Mouse (Mus musculus) B cell, adult 2 months (primary cell): Measurements from ENCODE around the gene Ccdc85a.

Source experiments
- DNase-seq, 2 experiments: peaks; one replicate each; pipeline ENCODE4 v3.0.0; 2022

The Ccdc85a gene

DNA sequence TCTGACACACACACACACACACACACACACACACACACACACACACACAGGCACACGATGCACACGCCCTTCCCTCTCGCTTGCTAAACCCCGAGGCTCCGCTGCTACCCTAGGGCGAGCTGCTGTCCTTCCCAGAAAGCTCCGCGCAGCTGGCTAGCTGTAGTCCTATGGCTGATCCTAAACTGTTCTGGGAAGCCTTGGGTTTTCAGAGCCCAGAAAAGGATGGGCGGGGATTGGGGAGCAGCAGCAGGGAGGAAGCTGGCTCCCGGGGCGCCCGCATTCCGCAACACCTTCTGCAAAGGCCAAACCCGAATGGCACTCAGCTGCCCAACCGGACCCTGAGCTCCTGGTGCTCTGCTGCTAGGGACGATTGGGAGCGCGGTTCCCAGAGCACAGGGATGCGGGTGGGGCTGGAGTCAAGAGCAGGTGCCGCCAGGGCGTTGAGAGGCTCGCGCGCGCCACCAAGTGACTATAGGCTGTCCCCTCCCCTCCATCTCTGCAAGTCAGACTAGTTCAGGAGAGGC lies at the start of gene Ccdc85a:
TSS of gene Ccdc85a (minus strand) at position 414 of the 524 bp plus-strand sequence.
- no peak for DNase-seq

DNA sequence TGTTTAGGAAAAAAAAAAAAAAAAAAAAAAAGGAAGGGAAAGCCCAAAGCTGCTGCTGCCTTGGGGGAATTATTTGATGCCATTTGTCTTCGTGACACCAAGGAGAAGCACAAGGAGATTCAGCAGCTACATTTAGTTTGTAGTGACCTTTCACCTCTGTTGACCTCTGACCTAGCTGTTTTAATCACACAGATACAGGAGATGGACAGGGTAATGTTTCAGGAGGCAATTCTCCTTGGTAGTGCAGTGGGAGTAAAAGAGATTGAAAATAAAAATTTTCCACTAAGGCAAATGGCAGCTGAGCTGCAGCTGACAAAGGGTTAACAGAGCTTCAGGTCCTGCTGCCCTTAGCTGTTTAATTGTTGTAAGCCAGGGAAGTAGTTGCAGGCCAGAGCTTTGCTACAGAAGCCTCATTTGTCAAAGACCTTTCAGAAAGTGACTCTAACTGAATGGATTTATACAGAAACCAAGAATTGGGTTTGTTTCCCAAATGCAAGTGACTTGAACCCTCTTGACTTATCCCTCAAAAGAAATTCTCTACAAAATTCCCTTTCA lies 49.5 kb upstream of the Ccdc85a start:
- no peak for DNase-seq

DNA sequence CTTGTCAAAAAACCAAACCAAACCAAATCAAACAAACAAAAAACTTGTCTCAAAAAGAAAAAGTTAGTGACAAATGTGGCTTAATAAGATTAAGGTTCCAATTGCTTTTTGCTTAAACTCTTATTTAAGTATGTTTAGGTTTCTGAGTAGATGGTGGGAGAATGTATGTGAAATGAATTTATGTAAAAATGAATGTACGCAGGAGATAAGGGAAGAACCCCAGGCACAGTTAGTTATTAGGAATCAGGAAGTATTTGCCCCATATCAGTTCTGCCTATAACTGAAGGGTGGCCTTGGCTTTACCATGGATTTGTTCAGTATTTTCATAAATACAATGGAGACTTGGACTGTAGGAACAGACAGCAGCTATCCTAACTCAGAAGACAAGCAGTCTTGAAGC lies 49.0 kb upstream of the Ccdc85a start:
- DNase-seq = no peak

DNA sequence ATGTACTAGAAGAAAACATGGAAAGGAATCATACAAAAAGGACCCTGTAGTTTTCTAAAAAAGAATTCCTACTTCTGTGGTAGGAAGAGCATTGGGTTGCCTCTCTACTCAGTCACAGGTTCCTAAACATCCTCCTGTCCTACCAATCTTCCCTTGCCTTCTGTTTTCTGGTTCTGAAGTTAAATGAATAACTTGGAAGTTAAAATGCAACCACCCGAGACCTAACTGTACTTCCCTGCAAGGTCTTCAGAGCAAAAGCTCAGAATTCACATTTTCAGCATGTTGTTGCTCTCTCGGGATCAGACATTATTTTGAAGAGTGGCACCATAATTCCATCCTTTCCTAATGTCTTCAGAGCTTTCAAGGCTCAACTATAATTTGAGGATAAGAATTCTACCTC lies 46.6 kb upstream of the Ccdc85a start:
- no peak for DNase-seq

DNA sequence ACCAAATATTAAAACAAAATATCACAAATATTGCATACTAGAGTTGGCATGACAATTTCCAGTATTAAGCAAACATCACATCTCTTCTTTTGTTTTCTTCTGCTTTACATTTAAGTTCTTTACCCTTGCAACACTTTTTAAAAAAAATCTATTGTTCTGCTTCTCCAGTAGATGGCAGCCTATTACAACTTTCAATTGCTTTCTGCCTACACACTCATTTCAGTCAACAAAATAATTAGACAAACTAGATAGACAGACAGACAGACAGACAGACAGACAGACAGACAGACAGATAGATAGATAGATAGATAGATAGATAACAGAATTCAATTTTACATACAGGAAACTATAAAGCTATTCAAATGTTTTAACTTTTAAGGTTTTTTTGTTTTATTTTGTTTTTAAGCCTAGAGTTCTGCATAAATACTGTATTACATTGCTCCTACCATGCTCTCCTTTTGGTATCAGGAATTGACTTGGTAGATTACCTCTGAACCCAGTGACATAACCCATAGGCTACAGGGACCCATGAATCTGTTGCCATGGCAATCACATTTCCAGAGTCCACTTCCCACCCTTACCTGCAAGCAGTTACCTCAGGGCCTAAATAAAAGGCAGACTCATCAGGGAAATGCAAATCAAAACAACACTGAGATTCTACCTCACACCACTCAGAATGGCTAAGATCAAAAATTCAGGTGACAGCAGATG lies 26.8 kb upstream of the Ccdc85a start:
- DNase-seq = no peak

DNA sequence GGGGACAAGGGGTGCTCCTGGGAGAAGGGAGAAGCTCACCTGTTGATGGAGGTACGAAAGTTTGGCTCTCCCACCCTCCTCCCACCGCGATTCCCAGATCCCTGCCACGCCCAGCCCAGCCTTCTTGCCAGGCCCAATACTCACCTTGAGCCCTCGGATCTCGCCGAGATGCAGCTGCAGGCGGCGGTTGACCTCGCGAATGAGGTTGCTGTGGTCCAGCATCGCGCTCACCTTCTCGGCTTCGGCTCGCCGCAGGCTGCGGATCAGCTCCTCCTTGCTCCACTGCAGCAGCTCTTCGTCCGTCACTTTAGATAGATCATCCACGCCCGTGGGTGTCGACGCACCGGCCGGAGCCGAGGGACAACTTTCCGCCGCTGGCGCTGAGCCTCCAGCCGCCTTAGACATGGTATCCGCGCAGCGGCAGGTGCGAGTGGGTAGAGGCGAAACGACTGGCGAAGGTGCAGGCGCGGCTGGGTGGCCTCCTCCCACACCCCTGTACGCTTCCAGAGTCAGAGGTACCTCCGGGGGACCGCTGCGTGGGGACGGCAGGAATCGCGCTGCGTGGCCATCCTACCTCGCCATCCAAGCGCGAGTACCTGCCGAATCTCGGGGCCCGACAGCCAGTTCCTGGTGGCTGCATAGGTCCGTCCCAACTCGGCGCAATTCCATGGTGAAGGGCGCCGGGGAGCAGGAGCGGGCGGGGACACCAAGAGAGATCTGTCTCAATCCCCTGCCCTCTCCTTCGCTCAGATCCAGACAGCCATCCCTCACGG lies 800 bp downstream of the Ccdc85a start:
- no peak for DNase-seq

DNA sequence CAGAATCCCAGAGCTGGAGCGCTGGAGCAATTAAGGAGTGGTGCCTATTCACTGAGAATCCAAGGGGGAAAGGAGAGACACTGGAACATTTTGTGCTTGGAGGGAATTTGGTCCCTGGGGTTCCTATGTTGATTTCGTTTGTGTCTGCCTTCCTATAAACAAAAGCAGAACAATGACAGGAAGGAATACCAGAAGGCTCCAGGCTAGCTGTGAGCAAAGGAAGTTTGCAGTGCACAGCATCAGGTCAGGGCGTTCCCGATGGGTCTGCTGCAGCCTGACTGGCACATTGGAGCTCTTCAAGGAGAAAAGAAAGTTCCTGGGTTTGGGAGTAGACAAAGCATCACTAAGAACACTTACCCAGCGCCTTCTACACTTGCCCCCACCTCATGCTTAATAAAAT lies 1.9 kb downstream of the Ccdc85a start:
- DNase-seq = no peak

DNA sequence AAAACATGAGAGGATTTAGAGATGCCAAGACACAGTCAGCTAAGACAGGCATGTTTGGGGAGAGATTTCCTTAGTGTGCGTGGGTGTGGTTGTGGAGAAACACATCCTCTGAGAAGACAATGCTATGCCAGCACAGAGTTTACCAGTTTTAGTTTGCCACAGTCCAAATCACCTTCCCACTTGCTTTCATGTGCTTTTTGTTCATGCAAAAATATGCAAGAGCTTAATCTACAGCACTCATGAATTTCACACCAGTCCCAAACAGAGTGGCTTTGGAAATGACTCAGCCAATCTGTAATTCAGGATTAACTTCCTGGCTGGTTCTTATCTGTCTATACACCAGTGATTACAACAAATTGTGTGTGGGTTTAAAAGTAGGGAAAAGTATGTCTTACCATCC lies 11.7 kb downstream of the Ccdc85a start:
- DNase-seq = no peak

DNA sequence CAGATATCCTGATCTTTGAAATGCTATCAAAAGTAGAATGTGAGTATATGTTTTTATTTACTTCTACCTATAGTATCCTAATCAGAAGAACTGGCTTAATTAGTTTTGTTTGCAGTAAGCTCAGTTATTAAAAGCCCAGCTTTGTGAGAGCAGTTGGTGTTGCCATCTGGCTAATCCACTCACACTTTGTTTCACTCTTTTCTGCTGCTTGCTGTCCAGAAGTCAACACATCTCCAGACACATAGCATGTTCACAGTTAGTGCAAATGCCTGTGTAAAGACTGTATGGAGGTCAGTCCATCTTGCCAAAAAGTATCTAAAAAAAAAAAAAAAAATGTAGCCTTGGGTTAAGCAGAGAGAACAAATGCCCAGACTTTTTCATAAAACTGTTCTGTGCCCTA lies 27.7 kb downstream of the Ccdc85a start:
- DNase-seq = no peak

DNA sequence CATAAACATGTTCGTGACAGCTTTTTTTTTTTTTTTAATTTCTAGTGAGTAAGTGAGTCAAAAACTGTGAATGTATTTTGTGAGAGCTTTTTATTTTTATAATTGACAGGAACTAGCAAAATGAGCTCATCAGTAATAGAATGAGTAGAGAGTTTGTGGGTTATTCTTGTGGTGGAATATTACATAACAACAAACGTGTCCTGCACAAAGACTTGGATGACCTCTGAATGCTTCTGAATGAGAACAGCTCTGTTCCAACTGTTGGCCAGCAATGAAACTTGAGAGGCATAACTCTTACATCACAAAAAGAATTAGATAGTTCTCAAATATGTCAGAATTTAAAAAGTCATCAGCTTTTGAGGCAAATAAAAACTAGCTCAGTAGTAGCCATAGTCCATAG lies 40.7 kb downstream of the Ccdc85a start:
- DNase-seq = no peak

DNA sequence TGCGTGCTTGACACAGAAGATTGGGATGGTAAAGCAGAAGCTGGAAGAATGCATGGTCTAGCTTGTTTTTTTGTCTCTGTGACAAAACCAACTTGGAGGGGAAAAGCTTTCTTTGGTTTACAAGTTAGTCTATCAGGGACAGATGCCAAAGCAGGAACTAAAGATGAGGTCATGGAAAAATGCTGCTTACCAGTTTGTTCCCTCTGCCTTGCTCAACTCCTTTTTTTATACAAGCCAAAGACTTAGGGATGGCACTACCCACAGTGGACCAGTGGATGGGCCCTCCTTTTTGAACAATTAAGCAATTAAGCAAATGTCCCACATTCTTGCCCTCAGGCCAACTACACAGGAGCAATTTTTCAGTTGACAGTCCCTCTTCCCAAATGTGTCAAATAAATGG lies 42.8 kb downstream of the Ccdc85a start:
- DNase-seq = no peak

DNA sequence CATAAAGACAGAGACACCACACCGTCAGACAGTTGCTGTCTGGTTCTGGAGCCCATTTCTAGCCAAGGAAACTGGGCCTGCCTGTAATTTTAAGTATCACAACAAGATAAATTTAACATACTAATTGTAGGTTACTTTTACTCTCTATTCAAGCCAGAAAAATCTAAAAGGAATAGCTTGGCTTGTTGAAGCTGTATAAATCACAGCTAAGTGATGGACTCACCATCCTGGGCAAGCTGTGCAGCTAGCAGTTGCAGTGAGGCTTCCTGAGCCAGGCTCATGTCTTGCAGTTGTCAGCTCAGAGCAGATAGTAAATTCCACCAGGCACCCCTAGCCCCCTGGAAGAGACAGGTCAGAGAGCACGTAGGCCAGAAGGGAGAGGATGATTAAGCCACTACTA lies 50.8 kb downstream of the Ccdc85a start:
- no peak for DNase-seq

DNA sequence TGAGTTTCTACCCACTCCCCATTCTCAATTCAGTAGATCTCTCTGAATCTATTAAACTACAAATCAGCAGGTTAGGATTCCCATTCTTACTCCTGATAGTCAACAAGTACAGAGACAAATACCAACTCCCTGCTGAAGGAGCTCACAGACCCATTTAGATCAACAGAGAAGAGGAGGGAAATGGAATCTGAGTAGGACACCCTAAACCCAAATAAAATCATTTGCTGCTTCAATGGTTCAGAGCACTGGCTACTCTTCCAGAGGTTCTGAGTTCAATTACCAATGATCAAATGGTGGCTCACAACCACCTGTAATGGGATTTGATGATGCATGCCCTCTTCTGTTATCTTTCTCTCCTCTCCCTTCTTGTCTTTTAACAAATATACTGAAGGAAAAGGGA lies 82.9 kb downstream of the Ccdc85a start:
- no peak for DNase-seq

DNA sequence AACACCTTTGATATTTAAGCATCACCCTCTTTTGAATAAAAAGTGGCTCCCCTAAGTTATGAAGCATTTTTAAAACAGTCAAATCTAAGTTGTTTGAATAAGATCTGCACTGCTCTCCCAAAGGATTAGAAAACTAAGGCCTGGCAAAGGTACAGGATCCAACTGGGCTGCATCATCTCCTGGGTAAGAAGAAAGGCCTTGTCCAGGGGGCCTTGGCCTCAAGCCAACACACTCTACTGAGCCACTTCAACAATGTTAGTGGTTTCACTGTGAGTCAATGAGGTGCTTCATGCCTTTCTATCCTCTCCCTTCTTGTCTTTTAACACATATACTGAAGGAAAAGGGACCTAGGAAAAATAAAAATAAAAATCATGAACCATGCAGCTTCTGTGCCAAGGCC lies 87.1 kb downstream of the Ccdc85a start:
- no peak for DNase-seq

DNA sequence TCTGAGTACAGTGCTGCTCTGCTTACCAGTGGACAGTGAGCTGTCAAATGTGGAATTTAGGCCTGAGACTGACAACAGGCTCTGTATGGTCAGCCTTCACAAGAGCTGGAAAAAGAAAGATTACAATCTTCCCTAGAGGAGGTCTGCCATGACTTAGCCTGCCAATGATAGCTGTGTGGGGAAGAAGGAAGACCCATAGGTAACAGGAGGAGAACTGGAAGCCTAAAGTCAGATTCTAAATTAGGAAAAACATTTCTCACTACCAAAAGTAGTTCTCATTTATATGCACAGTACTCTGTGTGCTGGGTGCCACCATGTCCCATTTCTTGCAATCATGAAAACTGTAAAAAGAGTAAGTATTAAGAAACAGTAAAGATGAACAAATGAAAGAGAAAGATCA lies 90.8 kb downstream of the Ccdc85a start:
- no peak for DNase-seq

DNA sequence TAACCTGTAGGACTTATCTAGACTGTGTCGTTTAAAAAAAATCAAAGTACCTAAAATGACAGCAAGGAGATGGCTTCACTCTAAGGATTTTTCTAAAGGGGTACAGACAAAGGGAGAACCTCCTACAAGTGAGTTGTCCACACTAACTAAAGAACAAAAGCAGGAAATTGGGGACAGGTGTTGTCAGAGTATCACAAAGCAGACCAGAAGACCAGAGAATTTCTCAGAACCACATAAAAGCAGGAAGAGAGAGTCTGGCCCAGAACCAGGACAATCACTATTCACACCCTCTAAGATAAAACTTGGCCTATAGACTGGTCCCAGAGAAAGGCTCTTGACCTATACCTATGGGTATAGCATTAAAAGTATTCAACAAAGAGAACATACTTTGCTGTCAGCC lies 92.8 kb downstream of the Ccdc85a start:
- no peak for DNase-seq

DNA sequence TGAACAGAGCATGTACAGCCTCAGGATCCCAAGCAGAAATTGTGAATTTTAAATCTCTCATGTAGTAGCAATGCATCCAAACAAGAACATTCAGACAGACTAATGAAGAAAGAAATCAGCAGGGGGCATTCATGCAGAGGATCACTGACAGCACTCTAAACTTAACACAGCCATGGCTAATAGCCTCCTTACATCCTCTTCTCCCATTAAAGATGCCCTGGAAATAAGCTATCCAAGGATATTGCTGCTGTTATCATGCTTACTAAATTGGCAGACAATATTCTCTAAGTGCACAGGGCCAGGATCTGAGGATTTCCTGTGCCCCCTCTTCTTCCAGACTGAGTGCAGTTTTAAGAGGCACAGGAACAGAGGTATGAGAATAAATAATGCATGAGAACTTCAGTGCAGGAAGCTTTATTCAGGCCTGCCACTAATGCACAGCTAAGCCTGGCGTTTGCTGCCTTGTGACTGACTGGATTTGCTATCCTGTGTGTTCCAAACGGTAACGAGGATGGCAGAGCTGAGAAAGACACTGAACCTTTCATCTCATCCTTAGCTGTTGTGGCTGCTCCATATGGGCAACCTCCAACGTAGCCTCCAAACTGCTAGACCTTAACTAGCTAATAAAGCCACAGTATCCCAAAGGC lies 99.9 kb downstream of the Ccdc85a start:
- DNase-seq = no peak

DNA sequence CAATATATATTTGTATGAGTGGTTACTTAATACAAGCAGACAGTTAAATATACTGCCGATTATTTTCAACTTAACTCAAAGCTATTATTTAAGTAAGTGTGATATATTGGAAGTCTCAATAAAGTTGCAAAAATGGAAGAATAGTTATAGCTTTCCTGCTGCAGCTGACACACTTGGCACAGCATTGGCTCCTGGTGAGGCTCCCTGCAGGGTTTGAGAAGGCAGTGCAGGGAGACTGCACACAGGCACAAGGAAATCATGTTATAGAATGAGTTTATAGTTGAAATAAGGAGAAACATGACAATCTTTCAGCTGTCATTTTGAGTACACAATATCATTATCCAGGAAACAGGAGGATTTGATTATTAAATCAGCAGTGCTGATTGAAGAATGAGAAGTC lies 107.0 kb downstream of the Ccdc85a start:
- DNase-seq = no peak

DNA sequence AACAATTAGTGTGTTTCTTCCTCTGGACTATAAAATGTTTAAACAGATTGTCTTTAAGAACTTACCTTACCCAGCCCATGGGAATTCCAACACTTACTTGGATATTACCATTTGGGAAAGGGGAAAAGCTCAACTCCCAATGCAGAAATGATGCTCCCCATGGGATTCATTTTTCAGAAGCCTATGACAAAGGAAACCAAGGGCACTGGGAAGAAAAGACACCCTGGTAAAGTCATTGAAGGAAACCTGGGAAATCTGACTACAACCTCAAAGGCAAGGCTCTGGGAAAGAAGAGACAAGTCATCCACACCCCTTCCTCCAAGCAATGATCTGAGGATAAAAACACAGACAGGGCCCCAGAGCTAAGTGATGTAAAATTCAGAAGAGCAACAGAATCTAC lies 118.4 kb downstream of the Ccdc85a start:
- no peak for DNase-seq

DNA sequence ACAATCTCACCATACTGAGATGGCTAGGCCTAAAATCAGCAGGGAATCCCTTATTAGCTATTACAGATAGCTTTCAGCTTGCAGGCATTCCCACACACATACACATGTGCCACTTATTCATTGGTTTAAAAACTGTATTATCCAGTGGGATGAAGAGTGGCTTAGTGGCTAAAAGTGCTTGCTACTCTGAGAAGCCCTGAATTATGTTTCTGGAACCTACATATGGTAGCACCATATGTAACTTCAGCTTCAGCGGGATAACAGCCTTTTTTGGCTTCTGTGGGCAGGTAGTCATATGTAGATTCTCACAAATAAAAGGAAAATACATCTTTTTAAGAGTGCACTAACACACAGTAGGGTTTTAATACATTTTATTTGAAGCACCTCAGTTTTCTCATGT lies 119.2 kb downstream of the Ccdc85a start:
- no peak for DNase-seq

DNA sequence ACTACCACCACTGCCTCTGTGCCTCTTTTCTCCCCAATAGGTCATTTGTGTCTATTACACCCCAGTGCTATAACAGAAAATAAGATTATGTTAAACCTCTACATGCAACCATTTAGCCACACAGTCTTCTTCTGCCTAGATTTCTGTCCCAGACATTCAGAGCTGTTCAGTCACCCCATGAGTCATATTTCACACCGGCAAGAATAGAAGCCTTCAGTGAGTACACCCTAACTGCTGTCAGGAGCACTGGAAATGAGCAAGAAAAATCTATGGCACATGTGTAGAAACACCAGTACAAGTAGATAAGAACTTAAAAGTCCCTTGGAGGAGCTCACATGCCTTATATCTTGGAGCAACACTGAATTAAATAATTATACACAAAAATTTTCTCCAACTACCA lies 125.0 kb downstream of the Ccdc85a start:
- no peak for DNase-seq

DNA sequence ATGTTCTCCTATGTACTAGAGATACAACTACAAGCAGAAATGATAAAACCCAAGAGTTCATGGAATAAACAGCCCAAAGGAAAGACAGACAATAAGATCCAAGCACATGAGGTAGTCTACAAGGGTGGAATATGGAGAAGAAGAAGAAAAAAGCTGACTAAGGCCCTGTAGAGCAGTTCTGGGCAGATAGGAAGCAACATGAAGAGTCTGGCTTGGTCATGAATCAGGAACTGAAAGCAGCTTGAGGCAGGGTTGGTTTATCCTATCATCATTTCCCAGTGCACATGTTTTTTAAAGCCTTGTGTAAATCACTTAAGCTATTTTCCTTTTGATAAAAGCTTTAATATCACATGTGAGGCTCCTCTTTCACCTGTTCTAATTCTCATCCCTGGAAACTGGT lies 144.2 kb downstream of the Ccdc85a start:
- no peak for DNase-seq

DNA sequence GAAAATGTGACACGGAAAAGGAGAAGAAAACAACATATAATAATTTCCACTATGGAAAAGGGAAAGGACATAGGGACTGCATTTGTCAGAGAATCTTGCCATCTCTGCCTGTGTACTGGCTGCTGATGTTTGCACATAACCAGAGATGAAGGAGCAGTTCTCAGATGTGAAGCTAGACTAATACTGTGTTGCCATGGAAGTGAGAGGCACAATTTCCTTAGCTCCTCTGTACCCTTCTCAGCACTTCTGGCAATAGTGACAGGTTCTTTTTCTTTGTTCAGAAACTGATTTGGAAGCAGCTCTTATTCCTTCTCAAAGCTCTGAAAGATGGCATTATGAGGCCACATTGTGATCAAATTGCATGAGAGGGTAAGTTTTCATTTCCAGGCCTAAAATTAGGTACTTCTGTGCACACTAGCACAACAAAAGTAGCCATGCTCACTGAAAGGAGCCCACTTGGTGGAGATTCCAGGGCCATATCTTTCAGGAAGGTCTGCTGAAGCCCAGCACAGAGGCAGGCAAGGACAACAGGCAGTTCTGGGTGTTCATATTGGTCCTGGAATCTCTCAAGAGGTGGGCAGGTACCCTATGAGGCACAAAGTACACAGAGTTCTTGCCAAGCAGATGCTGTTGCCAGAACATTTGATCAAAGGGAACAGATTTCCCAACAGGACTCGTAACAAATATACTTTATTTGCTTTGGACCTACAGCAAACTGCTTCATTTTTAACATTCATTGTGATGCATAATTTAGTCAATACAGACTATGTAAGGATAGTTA lies 161.5 kb downstream of the Ccdc85a start:
- no peak for DNase-seq
